Mouse (Mus musculus) ovary, postnatal 36 days (tissue): ENCODE measurements around the gene Map1b.
A peak's percentile ranks its signal among the peaks of the same experiment; 100 is the strongest.

Experiments used
- DNase-seq: peaks from one replicate; pipeline ENCODE4 v3.0.0; 2022; ENCODE audit warnings: low spot score, mixed read lengths

The Map1b gene

DNA sequence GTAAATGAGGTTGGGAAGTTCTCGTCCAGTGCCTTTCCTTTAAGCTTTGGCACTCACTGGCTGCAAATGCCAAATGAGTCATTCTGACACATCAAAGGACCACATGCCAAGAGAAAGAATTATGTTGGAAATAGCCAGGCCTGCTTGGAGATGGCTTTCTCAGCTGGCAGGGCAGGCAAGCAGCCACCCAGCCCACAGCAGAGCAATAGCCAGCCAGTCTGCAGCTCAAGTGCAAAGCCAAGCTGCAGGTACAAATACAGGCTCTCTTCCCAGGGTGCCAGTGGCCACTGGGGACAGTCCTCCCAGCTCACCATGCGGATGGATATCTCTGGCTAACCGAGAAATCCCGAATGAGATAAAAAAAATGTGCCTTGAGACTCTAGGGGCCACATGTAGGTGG, 12.1 kb upstream of the Map1b start:
- DNase-seq = no peak

DNA sequence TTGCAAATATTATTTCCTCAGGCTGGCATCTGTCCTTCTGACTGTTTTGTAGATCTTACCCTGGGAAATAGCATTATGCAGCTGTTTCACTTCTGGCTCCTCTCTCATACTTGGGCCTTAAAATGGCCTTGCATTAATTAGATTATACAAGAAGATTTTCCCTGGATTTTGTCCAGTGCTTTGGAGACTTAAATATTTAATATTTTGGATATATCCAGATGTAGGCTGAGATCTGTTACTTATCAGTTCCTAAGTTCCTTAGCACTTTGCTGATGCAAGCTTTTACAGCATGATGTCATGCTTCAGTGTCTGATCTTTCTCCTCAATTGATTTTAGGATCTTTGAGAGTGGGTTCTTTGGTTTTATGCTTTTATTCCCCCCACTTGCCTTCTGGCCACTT, 11.6 kb upstream of the Map1b start:
- DNase-seq = no peak

DNA sequence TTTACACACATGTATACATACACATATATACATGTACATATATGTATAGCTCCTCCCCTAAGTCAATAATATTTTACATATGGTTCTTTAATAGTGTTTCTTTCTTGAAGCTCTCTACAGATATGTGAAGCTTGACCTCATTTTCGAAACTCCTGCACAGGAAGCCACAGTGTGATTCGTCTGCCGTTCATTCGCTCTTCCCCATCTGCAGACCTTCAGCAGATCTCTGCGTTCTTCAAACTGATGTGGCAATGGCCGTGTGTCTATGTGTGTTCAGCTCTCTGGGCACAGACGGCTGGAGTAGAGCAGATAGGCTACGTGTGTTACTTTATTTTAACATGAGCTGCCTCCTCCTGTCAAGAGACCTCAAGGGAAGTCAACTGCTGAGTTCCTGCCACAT, 9.2 kb upstream of the Map1b start:
- DNase-seq = no peak

DNA sequence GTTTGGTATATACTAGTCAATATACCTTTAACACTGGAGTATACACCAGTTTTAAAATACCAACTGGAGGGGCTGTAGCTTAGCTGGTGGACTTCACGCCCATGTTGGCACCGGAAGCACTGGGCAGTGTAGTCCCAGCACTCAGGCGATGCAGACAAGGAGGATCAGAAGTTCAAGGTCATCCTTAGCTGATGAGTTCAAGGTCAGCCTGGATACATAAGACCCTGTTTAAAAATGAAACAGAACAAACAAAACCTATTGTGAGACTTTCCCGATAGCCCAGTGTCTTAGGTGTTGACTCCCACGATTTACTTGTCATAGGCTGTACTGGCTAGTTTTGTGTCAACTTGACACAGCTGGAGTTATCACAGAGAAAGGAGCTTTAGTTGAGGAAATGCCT, 1.5 kb upstream of the Map1b start:
- no peak for DNase-seq

DNA sequence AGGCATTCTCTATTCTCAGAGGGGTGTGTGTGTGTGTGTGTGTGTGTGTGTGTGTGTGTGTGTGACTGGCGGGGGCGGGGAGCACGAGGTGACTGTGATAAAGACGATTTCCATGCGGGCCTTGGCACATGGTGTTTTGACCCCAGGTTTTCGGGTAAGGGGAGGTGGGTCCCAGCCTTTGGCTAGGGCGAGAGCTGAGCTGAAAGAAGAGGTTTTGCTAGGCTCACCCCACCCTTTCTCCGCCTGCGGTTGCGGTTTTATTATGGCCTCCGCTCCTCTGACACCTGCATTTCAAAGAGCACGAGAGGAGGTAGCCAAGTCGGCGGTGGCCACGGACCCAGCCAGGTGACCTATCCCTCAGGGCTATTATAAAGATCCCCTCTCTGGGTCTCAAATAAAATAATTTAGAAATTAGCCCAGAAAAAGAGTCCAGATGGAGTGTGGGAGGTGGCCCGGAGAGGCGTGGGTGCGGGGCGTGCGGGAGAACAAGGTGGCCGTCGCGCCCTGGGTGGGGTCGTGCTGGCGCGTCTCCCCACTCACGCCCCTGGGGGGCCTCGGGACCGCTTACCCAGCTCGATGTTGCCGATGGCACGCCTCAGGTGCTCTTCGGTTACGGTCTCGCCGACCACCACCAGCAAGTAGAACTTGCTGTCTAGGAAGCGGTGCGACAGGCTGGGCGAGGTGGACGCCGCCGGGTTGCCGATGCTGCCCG, 448 bp downstream of the Map1b start:
- DNase-seq = peak; percentile 38

DNA sequence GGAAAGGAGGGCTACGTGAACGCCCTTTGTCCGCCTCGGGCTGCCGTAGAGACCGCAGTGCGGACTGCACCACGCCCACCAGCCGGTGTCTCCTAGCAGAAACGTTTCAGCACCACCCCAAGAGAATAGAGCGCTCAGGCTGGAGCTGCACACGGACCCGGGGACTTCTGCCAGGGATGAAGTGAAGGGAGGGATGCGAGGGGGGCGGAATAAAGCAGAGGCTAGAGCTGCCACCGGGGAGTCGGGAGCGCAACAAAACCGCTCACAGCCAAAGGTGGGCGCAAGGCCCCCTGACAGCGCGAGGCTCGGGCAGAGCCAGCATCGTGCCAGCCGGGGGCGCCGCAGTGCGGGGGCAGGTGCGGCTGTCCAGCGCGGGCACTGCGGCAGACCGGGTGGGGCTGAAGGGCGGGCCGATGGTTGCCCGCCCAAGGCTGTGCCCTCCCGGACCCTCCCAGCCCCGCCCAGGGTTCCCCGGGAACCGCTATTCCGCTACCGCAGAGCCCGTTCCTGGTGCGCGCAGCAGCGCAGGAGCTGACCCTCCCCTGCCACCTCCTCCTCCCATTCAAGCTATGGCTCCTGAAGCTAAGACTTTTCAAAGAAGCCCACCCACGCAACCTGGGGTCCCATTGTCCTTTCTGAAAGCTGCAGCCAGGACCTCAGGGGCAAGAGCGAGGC, 1.3 kb downstream of the Map1b start:
- DNase-seq = peak; percentile 80

DNA sequence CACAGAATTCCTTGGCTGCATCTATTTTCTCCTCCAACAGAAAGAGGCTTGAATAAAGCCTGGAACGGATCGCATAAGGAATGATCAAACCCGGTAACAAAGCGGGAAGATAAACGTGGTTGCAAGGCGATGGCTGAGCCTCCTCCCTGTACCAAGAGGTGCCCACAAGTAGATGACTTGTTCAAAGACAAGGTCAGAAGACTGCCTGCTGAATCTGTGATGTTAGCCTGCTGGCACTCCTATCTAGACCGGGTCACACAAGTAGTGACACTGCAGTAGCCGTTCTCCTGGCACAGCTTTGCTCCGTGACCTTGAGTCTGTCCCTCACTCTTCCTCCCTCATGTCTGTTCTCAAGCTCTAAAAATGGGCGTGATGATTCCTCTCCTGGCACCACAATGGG, 2.4 kb downstream of the Map1b start:
- peak; percentile 39 for DNase-seq

DNA sequence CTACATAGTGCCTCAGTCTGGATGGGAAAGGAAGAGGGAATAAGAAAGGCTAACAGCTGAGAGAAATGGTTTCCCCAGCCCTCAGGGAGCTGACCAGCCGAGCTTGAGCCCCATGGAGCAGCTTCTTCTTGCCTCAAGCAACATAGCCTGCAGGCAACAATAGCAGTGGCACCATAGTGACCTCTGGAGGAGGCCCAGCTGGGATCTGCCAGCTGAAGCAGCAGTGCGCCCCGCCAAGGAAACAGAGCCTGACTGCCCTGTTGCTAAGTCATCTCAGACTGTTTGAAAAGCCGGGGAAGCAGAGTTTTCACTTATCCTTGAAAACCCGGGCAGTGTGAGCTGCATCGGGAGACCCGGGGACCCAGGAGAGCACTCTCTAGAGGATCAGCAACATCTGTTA, 3.2 kb downstream of the Map1b start:
- peak; percentile 76 for DNase-seq

DNA sequence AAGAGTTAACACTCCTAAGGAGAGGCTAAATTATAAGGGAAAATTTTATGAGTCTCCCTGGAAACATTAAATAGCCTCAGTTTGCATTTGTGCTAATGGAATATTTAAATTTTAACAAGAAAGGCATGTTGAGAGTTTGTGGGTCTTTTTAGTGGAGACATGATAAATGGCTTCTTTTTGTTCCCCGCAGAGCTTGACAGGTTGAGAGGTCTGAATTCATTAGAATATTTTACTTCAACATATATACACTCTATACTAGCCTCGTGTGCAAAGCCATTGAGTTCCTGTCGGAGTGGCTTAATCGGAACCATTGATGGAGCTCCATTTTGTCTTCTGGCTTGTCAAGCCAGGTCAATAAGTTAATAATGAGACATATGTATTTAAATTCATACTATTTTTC, 6.4 kb downstream of the Map1b start:
- DNase-seq = no peak

DNA sequence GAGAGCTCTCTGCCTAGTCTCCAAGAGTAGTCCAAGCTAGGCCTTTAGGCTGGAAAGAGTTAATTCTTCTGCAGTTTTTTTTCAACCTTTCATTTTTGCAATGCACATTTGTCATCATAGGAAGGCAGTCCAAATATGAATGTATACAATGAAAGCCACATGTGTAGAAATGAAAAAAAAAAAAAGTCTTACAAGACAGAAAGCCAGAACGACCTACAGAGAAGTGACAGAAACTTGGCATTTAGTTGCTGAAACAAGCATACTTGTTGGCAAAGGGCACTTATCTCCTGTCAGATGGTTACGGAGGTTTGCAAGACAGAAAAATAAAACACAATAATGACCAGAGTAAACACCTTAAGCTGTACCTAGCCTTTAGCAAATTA, 9.8 kb downstream of the Map1b start:
- no peak for DNase-seq

DNA sequence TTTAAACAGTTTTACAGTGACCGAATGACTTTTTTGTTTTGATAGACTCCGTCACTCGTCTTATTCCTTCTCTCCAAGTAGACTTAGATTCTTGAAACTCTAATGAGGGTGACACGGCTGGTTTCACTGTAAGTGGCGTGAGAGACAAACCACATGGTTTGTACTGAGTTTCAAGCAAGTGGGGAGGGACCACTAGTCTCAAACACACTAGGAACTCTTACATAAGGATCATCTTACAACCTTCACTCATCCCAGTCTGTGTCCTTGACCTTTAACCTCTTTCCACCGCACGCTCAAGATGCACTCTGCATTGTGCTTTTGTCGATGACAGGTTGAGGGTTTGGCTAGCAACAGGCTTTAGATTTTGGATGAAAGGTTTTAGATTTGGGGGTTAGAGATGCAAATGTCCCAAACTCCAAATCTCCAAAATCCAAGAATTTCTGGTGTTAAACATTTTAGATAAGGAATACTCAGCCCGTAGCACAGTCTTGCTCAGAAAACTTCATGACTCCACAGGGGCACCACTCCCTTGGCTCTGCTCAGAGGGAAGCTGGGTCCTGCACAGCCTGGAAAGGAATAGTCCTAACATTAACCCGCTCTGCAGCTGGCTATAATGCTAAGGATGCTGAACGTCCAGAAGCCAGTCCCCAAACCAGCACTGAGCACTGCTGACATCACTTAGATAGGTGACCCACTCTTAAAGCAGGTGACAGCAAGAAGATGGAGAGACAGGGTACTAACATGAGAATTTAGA, 10.3 kb downstream of the Map1b start:
- DNase-seq = no peak

DNA sequence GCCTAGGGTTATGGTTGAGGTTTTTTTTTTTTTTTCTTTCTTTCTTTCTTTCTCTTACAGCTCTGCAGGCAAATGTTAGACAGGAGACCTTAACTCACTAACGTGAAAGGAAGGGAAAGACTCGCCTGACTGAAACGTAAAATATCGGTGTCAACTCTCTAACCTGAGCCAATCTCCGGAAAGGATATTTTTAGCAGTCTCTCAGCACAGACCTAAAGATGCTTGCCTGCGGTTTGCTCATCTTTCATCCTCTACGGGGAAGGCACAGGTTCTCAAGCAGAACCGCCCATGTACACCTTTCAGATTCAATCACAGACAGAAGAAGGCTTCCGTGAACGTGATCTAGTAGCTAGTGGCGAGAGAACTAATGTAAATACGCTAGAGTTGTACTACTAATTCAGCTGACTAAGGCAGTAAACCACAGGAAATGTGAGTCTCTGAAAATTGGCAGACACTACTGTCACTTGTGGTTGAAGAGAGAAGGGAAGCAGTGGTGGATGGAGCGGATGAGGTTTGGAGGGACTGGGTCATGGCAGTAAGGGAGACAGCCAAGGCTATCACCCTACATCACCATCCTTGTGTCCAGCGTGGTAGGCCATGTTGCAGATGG, 12.9 kb downstream of the Map1b start:
- no peak for DNase-seq

DNA sequence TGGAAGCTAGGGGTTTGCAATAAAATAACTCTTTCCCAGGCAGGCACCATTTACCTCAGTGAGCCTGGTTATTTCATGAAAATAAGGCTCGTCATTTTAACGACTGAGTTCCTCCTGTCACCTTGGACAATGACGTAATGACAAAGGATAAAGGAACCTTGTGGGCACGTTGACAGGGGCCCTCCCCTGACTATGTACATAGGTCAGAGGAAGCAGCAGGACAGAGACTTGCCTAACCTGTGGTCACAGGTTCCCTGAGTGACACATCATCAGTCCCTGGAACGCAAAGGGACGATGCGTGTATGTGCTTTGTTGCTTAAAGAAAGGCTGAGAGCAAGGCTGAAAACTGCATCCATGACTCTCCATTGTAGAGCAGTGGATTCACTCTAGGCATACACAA, 13.4 kb downstream of the Map1b start:
- no peak for DNase-seq

DNA sequence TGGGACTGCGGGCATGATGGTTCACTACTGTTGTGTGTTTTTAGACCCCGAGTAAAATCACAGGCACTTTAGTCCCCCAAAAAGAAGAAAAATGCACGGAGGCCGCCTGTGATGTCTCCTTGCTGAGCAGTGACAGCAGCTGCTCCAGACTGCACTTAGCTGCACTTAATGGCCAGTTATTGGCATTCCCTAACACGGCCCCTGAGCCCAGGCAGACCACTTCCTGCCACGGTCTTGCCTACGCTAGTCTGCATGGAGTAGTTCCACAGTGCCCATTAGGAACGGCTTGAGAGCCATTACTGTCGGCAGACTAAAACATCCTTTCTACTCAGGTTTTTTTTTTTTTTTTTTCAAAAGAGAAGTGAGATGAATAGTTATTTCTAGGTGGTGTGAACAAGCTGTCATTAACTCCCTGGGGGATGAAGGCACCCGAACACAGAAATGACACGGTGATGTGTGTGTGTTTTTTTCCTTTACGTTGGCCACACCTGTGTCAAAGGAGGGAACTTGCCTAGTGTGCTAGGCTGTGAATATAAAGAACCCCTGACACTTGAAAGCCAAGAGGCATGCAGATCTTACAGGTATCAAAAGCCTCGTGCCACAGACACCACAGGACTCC, 14.1 kb downstream of the Map1b start:
- DNase-seq = no peak

DNA sequence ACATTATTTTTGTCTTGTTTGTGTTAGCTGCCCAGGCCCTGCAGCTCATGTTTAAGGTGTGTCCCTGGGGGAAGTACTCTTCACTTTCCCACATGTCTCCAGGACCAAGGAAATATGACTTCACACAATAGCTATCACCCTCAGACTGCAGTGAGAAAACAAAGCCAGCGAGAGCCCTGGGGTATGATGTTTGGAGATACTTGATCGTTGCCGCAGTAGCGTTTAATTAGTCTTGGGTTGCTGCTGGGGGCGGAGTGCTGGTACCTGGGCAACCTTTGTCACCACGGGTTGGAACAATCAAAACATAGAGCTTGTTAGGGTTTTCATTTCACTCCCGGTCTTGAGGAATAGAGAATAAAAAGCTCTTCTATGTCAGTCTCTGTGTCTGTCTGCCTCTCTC, 14.9 kb downstream of the Map1b start:
- no peak for DNase-seq

DNA sequence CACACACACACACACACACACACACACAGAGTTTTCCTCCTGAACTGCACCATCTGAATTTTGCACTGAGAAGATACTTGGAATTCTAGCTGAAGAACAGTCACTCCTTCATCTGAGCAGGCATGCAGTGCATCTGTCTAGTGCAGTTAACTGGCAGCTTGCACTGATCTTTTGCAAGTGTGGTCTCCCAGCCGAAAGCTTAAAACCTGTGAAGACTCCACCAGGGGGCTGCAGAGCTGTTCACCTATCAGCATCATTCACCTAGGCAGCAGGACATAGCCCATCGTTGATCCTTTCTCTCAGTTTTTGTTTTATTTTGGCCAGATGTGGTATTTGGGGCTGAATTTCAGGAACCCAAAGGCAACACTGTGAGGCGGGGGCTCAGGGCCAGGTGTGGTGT, 15.7 kb downstream of the Map1b start:
- DNase-seq = no peak

DNA sequence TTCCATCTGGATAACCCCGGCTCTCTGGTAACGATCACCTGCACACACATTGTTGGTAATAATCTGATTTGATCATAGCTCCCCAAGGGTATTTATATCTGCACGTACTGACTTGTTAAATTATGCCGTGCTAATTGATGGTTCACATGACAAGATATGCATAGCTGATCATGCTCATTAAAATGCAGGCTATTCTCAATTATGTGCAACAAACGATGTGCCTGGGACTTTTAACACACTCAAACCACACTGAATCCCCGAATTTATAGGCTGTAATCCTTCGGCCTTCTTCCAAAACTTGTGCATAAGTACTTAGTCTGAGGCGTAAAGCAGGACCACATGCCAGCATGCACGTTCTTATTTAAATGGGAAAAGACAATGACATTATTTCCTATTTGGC, 16.6 kb downstream of the Map1b start:
- DNase-seq = no peak

DNA sequence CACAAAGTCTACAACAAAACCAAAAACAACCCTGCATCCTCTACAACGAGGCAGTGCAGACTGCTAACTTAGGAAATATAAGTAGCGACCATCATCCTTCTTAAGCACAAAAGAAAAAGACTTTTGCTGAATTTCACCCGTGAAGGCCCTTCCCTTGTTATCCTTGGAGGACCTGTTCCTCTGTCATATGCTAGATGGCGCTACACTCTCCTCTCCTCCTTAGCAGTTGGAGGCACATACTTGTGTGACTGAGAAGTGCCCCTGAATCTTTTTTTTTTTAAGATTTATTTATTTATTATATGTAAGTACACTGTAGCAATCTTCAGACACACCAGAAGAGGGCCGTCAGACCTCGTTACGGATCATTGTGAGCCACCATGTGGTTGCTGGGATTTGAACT, 20.2 kb downstream of the Map1b start:
- DNase-seq = no peak

DNA sequence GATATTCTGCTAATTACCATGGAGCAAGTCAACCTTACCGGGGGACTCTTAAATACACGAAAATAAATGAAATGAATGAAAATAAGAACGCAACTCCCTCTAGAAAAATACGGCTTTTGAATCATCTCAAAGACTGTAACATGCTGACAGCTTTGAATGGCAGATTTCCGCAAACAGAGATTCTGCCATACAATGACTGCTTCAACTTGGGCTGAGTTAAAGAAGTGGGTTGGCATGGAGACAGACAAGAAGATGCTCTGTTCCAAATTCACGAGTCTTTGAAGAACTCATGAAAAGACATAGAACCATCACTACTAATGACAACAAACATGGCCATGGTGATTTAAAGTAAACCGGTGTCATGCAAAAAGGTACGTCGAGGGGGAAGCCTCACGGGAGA, 21.9 kb downstream of the Map1b start:
- no peak for DNase-seq

DNA sequence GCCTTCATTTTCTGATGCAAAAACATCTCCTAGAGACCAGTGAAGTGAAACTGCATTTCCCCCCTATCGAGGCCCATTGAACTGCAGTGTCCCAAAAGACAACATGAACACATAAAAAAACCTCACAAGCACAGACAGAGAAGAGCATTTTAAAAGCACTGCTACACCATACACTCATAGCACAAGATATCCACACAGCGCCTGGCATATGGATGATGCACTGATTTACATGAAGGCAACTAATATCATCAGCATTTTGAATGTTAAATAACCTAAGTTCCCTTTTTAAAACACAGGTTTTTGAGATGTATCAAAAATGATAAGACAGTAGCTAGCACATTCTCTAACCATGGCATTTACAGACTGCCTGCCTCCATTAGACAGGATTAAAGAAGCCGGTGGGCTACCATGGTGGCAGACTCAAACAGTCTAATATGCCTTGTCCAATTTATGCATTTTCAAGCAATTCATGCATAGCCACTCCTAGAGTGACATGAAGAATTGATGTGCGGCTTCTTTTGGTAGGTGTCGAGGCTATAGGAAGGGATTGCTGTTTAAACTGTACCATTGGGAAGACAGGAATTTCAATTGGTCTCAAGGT, 22.9 kb downstream of the Map1b start:
- no peak for DNase-seq

DNA sequence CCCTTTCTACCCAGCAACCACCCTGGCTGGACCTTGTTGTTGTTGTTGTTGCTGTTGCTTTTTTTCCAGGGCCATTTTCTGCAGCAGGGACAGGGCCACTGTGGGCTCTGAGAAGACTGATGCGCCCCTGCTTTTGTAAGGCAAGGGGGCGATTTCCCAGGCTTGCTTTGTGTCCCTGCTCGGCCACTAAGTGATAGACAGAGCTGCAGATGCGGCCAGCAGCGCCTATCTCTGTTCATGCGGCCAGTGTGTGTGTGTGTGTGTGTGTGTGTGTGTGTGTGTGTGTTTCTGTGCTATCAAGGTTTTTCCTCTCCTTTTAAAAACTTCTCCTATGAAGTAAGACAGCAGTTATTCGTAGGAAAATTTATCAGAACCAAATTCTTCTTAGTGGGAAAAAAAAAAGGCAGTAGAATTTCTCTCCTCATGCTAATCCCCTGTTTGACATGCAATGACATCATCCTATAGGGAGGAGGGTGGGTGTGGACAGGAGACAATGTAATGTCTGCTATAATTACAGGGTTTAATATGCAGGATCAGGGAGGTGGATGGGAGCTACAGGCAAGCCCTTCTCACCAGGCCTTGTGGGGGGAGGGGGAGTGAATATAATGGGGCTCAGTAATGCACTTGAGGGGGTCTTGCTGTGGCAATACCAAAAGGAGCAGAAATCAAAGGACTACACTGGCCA, 23.6 kb downstream of the Map1b start:
- DNase-seq = no peak

DNA sequence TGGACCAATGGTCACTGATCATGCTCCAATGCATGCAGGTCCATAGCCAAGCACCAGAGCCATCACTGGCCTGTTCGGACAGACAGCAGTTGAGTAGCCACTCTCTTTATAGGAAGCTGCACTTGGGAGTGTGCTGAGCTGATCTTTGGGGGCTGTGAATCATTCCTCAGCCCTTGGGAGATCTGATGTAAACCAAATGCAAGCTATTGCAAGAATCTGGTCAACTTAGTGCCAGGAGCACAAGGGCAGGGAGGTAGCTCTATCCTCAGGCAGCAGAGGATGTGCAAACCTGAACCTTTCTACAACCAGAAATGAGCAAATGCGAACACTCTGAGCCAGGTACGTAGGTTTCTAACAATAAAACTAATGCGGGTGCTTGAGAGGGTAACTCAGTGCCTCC, 26.3 kb downstream of the Map1b start:
- DNase-seq = no peak
